Mouse (Mus musculus) telencephalon, adult 2 months (tissue): ENCODE data around the gene 4933424G06Rik.
"Not testable (repeated sequence)": the region's sequence is repeated elsewhere in the genome, so short reads cannot be mapped to it uniquely, and the experiment has no call there.

Experiments used
- DNase-seq: peaks from one replicate; pipeline ENCODE4 v3.0.0-alpha.2; 2011; ENCODE audit warnings: low read depth, low spot score

4933424G06Rik gene

DNA sequence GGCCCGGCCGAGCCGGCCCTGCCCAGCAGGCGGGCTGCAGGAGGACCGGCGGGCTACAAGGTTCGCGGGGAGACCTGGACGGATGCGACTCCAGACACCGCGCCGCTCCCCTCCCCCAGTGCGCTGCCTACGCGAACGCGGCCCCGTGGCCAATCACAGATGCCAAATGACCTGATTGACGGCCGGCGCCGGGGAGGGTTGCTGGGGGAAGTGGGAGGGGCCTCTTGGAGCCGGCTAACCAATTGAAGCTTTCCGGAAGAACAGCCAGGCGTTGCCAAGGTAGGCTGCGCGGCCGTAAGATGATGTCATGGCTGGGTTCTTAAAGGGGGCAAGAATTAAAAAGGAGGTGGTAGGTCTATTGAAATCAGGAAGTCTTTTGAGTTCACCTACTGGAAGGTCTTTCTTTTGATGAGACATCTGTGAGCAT, at the start of gene 4933424G06Rik:
Gene 4933424G06Rik (plus strand): TSS at position 296 of the 427 bp plus-strand sequence.
- peak; percentile 98 for DNase-seq

DNA sequence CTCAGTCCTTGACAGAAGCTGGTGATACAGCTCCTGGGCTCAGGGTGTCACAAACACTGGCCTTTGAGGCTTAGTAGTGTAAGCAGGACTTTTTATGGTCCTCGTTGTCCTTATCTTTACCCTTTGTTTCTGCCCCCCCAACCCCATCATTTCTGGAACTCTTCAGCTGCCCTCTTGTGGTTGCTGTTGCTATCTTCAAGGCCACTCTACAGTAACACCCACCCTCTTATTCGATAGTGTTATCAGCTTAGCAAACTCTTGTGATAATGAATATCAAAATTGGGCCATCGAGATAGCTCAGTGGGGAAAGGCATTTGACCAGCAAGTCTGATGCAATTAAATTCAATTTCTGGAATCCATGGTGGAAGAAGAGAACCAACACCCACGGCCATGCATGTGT, 45.5 kb upstream of the 4933424G06Rik start:
- no peak for DNase-seq

DNA sequence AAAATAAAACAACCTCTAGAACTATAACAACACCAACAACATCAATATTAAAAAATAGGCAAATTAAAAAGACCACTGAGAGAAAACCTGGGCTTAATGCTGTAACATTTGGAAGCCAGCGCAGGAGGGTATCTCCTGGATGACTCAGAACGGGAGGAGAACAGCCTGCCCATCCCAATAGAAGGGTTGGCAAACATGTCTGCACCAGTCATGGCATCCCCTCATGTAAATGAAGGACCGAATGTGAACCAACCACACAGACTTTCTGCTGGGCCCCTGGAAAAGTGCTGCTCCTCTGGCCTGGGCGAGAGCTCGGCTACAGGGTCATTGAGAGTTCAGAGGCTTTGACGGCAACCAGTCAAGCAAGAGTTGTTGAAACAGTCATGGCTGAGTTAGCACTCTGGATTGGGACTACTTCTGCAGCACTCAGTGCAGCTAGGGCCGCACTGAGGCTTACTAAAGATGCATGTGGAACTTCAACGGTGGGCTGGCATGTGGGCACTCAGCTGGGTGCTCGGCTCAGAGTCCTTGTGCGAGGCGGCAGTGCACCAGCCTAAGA, 44.7 kb upstream of the 4933424G06Rik start:
- no peak for DNase-seq

DNA sequence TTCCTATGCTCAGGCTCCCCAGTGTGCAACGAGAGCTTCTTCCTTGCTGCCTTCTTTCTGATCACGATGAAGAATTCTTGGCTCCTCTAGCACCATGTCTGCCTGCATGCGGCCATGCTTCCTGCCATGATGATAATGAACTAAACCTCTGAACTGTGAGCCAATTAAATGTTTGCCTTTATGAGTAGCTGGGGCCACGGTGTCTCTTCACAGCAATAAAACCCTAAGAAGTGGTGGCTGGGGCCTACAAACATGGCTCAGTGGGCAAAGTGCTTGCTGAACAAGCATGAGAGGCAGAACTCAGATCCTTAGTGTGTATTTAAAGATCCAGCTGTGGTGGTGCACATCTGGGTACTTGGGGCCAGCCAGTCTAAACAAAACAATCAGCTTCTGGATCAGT, 44.0 kb upstream of the 4933424G06Rik start:
- DNase-seq = no peak

DNA sequence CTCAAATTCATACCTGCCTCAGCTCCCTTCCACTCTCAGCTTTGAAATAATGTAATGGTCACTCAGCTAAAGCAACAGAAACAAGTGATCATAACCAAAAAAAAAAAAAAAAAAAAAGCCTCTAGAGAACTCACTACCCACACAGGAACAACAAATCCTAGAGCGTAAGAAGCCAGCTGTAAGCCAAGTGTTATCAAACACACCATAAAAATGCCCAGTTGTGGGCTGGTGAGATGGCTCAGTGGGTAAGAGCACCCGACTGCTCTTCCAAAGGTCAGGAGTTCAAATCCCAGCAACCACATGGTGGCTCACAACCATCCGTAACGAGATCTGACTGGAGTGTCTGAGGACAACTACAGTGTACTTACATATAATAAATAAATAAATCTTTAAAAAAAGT, 41.9 kb upstream of the 4933424G06Rik start:
- not testable (repeated sequence) for DNase-seq

DNA sequence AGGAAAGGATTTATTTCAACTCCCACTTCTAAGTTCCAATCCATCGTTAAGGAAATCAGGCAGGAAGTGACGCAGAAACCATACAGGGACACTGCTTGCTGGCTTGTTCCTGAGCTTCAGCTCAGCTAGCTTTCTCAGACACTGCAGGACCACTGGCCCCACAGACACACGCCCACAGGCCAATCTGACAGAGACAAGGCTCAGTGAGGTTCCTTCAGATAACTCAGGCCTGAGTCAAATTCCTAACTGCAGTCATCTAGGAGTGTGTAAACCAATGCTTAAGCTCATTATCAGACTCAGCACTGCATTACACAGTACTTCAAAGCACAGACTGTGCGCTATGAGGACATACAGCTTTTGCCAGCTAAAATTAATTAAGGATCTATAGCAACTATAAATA, 39.7 kb upstream of the 4933424G06Rik start:
- no peak for DNase-seq

DNA sequence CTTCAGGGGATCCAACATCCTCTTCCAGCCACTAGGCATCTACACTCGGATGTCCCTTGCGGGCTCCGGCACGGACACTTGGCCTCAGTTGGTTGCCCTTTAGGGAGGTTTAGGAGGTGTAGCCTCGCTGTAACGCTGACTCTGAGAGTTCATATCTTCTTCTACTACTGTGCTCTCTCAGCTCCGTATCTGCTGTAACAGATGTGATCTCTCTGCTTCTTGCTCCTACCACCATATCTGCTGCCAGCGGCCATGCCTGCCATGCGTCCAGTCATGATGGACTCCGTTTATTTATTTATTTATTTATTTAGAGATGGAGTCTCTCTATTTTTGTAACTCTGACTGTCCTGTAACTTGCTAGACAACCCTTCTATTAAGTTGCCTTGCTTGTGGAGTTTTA, 38.7 kb upstream of the 4933424G06Rik start:
- no peak for DNase-seq

DNA sequence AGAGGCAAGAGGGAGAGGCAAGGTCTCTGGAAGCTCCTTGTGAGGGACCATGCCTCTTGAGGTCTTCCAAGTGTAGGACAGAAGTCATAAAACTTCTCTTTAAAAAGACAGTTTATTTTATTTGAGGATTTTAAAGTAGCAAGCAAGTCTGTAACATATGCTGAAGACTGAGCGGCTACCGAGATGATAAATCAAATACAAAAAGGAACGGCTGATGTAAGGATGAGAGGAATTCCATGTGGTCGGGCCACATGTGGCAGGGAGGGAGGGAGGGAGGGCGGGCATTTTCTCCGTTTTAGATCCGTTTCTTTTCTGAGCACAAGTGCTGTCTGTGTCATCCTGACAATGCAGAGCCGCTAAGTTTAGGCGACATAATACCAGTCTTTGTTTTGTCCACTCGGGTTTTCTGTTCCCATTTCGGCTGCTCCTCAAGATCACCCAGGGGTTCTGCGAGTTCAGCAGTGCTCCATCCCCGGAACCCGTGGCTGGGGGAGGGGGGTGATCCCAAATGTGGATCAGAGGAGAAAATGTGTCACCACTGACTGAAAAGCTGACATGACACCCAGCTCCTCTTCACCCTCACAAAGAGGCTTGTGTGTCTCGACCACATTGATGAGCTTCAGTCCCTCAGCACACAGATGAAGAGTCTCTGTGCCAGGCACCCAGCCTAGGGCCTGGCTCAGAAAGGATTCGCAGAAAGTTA, 37.1 kb upstream of the 4933424G06Rik start:
- DNase-seq = no peak

DNA sequence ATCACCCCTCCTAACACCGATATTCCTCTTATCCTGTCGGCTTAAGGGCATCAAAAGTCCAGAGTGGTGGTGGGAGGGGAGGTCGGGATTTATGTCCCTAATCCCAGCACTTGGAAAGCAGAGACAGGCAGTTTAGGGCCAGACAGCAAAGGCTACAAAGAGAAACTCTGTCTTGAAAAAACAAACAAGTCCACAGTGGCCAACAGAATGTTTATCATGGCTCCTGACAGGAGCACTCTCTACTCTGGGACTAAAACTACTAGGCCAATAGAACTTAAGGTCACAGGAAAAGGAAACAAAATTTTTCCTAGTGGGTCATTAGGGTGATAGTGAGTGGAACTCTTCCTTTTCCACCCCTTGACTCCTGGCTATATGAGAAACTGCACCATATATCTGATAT, 35.0 kb upstream of the 4933424G06Rik start:
- DNase-seq = no peak

DNA sequence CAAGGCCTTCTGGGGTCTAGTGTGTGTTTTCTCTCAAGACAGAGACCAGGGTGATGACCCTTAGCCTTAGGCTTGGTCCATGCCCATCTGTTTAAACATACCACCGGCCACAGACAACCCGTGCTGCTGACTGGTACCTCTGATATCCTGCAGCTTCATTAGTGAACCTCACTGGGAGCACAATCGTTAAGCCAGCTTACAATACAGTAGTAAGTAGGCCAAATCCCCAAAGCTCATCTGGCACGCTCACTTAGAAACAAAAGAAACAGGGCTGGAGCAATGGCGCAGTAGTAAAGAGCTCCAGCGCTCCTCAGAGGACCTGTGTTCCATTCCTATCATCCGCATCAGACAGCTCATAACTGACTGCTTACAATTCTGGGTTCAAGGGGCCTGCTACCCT, 29.1 kb upstream of the 4933424G06Rik start:
- no peak for DNase-seq

DNA sequence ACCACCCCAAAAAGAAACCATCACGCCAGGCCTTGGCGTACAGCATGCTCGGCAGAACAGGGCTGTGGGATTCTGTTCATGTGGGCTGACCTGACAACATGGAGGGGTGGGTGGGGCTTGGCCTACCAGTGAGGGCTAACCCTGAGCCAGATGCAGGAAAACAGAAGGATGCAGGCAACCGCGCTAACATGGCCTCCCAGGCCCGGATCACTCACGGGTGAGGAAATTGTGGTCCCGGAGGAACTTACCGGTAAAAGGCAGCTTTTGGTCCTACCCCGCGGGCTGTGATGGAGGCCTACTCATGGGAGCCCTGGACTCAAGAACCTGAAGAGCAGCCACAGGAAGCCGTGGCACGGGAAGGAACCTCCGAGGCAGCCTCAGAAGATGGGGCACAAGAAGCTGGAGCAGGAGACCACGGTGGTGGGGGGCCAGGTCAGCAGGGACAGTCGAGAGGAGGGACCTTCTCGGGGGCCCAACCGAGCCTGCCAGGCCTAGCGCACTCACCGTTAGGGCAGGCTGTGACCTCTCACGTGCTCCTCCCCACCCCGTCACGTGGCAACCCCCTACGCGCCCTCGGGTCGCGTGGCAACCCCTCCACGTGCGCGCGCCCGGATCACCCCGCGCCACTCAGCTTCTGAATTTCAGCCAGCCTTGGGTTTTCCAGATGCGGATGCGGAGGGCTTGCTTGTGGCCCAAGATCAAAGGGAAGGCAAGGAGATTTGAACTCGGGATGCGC, 27.2 kb upstream of the 4933424G06Rik start, which contains the start of gene Fam178b:
Gene Fam178b (minus strand): TSS at position 564 of the 736 bp plus-strand sequence.
- DNase-seq = no peak

DNA sequence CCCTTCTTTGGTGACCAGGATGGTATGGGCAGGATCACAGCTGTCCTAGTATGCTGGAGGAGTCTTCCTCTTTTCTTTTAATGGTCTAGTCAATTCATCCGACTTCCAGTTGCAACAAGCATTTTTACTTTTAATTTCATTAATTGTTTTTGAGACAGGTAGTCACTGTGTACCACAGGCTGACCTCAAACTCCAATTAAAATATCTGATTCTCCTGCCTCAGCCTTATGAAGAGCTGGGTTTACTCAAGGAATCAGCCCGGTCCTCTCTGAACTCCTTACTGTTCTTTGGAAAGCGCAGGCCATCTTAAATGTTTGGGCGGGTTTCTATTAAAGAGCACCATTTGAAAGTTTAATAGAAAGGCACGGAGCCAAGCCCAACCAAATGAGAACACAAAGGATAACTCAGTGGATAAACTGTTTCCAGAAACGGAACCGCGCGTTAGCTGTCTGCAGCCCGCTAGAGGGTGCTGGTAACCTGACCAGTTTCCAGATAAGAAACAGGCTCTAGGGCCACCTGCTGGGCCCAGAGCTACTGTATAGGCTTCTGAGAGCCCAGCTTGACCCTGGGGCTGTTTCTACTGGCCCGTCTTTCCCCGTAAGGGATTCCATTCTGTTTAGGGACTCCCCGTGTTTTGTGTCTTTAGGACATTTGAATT, 26.0 kb upstream of the 4933424G06Rik start:
- DNase-seq = peak; percentile 76

DNA sequence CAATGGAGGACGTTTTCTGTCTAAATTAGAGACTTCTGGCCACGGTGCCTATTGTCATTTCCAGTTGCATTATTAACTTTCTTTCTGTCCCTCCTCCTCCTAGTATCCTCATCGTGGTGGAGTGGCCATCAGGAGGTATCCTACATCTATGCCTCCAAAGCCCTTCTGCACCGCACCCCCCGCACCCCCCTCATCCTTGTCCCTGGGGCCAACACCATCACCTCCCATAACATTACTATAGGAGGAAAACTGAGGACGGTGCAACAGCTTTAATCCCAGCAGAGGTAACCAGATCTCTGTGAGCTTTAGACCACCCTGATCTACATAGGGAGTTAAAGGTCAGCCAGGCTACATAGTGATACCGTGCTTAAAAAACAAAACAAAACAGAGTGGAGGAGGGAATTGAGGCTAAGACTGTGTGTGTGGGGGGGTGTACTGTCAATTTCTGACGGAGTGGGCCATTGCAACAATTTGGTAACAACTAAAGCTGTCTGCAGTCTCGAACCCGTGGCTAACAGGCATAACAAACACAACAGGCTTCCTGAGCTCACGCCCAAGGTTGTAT, 19.2 kb upstream of the 4933424G06Rik start:
- DNase-seq = no peak

DNA sequence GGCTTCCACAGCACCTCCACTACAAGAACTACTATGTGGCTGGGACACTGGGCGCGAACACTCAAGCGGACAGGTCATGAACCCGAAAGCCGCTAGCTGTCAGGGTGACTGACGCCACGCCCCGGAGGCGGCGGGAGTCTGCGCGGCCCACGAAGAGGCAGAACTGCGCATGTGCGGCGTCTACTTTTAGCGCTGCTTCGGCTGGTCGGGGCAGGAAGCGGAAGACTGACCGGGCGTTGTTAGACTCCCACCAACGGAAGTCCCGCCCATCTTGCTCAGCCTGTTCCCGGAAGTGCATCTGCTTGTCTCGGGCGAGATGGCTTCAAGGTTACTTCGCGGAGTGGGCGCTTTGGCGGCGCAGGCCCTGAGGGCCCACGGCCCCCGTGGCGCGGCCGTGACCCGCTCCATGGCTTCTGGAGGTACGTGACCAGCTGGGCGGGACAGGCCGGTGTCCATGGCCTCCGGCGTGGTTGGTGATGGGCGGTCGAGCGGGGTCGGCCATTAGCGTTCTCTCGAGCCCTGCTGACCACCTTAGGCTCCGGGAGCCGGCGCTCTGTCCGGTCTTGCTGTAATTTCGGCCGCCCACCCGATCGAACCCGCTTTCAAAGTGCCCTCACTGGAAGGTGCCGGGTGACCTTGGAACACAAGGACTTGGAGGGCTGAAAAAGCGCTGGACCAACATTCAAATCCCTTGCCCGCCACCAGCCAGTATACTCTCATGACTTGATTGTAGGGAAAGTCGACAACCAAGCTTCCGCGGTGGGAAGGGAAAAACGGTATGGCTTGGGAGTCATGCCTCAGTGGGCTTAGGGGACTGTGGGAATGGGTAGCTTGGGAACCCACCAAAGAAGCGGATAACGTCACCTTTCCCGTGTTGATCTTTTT, 18.4 kb upstream of the 4933424G06Rik start, which contains the start of gene Cox5b:
Gene Cox5b (plus strand): TSS at position 179 of the 885 bp plus-strand sequence.
- DNase-seq = peak; percentile 97

DNA sequence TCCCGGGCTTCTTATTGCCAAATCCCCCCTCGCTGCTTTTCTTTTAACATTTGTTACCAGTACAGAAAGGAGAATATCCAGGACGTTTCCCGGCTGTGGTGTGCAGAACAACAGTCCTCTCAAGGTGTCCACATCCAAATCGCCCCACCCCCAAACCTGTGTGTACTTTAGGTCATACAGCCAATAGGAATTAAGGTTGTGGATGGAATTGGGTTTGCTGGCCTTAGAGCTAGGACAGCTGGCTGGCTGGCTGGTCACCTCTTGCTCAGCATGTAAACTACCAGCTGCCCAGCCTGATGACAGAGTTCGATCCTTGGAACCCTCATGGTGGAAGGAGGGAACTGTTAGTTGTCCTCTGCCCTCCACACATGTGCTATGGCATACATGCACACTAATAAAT, 15.1 kb upstream of the 4933424G06Rik start:
- DNase-seq = no peak

DNA sequence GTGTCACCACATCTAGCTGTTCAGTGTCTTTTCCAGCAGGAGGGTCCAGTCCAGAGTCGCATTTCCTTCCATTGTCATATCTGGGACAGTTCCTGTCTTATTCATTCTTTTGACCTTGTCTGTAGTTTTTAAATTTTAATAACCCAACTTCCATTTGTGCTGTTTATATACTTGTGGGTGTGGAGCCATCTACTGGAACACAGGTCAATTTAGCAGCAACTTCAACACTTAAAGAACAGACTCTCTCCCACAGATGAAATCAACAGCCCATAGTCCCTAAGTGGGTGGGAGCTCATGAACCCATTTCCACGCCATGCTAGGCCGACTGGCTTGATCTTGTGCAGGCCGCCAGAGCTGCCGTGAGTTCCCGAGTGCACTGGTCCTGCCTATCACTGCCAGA, 13.5 kb upstream of the 4933424G06Rik start:
- DNase-seq = no peak

DNA sequence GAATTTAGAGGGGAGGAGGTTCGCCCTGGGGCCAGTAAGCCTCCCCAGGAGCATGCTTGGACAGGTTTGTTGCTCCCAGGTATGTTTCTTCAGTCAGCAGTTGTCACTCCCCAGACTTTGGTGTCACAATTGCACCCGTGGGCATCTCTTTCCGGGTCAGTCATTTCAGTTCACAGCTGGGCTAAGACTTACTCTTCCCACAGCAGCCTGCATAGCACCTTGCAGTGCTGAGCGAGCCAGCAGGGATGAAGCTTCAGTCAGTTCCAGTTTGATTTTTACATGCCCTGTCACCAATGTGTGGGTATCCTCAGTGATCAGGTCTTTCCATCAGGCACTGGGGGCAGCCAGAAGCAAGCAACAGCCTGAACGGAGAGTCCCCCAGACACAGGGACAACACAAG, 12.9 kb upstream of the 4933424G06Rik start:
- no peak for DNase-seq

DNA sequence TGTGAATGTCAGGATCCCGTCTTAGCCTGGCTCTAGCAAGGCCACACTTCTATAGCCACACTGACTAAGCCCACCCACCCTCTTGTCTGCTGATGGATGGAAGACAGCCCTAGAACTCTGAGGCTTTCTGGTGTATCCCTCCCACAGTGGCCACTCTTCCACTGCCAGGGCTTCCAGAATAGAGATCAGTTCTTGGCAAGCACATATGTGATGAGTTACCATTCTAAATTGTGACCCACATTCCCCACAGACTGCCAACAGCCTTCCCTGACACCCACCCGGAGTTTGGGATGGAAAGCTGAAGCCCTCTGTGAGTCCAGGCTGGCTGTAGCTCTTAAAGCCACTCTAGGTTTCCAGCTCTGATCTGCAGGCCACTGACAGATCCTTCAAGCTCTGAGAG, 2.8 kb upstream of the 4933424G06Rik start:
- DNase-seq = peak; percentile 48

DNA sequence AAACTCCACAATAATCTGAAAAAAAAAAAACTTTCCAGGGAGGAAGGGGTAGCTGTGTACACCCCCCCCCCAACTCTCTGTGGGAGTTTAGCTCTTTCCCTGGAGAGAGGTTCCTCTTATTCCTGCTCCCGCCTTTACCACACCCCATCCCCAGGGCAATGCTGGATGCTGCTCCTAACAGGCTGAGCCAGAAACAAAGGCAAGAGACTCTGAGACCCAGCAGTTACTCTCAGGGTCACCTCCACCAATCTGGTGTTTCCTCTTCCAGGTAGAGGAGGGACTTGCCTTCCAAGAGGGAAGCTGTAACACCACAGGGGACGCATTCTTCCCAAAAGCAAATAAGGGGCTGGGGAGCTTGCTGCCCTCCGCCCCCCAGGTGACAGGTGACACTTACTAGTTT, 2.2 kb upstream of the 4933424G06Rik start:
- no peak for DNase-seq

DNA sequence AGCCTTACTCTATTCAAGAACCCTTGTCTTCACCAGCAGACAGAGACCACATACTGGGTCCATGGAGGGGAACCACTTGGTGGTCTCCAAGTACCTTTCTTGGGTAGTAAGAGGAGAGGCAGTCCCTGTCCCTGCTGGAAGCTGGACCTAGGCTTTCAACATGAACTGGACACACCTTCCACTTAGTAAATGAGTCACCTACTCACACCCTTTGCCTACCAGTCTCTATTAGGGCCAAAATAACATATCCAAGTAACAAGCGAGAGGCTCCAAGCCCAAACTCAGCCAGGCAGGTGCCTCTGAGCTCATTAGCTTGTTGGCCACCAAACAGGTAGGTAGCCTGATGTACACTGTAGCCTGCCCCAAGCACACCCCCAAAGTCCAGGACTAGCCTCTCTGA, 1.3 kb upstream of the 4933424G06Rik start:
- no peak for DNase-seq
